Mouse (Mus musculus): ENCODE data around the gene Ccdc177.
"Not testable (repeated sequence)": the region's sequence is repeated elsewhere in the genome, so short reads cannot be mapped to it uniquely, and the experiment has no call there.

The Ccdc177 gene

DNA sequence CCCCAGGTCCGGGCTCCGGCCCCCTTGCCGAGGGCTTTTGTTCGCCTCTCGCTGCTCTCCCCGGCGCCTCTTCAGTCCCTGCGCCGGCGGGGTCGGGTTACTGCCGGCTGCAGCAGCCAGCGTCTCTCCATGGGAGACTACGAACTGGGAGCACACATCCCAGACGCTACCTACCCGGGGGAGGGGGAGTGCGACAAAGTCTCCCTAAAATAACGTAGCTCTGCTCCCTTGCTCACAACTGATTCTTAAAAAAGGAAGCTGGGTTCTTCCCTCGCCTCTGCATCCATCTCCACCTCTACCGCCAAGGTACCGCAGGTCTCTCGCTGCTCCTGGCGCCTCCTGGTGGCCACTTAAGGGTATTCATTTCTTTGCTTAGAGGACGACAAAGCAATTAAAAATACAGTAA lies at the start of gene Ccdc177:
Gene Ccdc177, minus strand, starts transcription at position 292 of the 406 bp plus-strand sequence.
- DNase-seq (ENCODE audit: extremely low spot score, low spot score) = no peak

DNA sequence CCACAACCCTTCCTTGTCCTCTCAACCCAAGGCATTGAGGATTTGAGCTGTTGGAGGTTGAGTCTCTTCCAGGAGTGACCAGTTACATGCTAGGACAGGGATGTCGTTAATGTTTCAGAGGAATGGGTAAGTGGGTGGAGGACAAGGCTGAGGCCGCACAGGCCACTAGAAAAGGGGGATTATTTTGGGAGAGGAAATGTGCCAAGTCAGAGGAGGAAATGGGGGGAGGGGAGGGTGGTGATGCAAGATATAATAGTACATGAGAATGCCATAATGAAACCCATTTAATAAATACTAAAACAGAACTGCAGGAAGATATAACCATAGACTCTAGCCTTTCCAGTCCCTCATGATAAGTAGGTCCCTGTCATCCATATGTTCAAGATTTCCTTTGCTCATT lies 49.5 kb upstream of the Ccdc177 start:
- DNase-seq (ENCODE audit: extremely low spot score, low spot score) = no peak

DNA sequence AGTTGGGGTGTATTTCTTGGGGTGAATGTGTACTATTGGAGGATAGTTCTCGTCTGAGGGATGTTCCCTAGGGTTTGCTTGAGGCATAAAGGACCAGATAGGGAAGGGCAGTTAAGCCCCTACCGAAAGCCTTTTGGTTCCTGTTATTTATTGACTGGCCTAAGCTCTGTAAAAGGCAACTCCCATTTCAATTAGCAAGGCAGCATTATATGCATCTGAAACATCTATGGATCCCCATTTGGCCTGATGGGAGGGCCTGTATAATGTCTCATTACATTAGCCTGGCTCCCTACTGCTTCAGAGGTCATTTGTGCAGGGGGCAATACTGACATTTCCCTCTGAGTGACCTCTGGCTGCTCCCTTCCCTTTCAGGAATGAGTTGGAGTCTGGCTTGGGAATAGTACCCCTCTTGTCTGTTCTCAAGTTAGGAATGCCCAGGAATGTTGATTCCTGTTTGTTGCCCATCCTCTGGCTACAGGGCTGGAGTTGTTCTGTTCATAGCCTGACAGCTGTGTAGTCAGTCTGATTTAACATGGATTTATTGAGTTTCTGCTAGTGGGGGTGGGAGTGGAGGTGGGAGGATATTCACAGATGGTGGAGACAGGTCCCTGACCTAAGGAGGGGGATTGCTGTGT lies 47.1 kb upstream of the Ccdc177 start:
- peak; percentile 25 for DNase-seq (ENCODE audit: extremely low spot score, low spot score)

DNA sequence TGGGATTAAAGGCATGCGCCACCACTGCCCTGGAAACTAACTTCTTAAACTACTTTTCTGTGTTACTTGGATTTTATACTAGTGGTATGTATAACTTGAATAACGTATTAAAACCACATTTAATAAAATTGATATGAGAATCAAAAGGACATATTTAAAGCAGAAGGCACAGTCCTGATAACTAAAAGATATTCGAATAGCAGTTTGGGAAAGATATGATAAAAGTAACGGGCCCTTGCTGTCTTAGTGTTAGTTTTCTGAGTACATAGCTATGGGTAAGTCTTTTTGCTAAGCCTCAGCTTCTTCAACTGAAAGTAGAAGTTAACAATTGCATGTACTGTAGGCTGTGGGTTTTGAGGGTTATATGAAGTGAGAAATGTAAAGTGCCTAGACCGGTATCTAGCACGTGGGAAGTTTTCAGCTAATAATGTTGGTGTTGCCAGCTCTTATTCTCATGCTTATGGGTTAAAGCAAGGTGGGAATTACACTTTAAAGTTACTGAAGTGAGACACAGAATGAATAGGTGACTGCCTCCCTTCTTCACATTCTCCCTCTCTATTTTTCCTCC lies 44.5 kb upstream of the Ccdc177 start:
- no peak for DNase-seq (ENCODE audit: extremely low spot score, low spot score)

DNA sequence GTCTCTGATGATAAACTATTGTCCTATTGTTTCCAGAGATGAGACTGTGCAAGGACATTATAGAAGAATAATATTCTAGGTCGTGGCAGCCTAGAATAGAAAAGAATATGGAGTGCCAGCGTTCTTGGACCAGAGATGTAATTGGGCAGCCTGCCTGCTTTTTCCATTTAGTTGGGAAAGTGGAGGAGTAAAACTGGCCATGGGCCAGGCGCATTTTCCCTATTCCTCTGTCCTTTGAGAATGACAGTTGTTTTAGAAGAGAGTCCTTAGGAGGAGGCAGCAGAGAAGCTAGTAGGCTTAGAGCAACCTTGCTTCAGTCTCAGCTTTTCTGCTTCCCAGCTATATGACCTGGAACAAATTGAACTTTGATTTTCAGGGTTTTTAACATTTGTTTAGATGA lies 43.4 kb upstream of the Ccdc177 start:
- DNase-seq (ENCODE audit: extremely low spot score, low spot score) = no peak

DNA sequence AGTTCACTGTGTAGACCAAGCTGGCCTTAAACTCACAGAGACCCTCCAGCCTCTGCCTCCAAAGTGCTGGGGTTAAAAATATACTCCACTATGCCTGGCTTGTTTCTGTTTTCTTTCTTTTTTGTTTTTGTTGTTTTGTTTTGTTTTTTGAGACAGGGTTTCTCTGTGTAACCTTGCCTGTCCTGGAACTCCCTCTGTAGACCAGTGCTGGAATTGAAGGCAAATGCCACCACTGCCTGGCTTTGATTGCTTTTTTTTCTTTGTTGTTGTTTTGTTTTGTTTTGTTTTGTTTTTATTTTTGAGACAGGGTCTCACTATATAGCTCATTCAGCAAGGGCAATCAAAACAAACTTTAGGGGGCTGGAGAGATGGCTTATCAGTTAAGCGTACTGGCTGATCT lies 41.0 kb upstream of the Ccdc177 start:
- no peak for DNase-seq (ENCODE audit: extremely low spot score, low spot score)

DNA sequence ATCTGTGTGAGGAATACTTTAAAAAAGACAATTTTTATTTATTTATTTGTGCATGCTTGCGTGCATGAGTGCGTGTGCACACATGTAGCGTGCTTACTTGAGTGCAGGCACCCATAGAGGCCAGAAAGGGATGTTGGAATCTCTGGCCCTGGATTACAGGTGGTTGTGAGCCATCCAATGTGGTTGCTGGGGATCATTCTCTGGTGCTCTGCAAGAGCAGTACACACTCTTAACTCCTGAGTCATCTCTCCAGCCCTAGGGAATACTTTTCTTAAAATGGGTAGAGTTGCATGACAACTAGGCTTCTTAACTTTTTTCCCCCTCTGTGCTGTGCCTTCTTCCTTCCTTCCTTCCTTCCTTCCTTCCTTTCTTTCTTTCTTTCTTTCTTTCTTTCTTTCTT lies 39.7 kb upstream of the Ccdc177 start:
- no peak for DNase-seq (ENCODE audit: extremely low spot score, low spot score)

DNA sequence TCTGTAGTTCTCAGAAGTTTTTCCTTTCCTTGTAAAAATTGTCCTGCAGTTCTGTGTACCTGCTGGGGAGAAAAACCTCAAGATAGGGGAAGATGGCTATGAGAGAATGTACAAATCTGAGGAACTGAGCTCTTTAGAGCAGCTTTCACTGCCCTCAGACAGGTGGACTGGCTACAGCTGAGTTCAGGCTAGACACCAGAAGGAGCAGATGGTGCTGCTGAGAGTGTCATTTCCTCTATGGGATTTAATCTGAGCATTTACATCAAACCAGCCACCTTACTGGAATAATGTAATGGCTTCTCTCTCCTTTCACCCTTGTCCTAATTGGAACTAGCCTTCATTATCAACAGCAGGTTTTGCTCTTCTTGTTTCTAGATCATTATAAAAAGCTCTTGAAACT lies 37.8 kb upstream of the Ccdc177 start:
- DNase-seq (ENCODE audit: extremely low spot score, low spot score) = no peak

DNA sequence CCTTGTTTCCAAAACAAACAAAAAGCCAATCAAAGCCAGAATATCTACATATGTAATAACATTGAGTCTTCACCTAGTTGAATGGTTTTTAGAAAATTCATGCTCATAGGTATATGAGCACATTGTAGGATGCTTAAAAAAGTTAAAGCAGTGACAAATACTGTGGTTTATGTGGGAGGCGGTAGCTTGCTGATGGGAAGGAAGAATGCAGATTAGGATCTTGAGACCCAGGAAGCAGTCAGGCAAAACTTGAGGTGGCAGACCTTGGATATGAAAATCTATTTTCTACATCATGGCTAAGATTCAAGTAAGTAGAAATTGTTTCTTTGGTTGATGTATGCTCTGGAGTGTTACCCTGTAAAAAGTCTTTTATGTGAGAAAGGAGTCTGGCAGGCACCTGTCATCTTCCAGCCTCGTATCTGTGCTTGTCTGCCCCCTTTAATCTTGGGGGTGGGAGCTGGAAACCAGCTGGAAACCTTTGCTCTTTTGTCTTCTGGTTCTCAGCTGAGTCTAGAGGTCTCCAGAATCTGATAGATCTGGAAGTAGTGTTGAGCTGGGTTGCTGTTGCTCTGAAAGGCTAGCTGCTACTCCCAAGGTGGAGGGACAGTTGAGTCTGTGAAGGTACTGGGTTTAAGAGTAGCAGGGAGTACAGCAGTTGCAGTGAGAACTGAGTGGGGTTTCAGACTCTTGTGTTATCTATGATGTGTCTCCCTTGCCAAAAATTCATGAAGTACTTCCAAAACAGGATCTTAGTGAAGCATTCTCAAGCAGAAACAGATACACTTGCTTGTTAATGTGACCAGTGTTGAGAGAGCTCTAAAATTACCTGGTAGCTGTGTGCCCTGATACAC lies 34.7 kb upstream of the Ccdc177 start:
- DNase-seq (ENCODE audit: extremely low spot score, low spot score) = no peak

DNA sequence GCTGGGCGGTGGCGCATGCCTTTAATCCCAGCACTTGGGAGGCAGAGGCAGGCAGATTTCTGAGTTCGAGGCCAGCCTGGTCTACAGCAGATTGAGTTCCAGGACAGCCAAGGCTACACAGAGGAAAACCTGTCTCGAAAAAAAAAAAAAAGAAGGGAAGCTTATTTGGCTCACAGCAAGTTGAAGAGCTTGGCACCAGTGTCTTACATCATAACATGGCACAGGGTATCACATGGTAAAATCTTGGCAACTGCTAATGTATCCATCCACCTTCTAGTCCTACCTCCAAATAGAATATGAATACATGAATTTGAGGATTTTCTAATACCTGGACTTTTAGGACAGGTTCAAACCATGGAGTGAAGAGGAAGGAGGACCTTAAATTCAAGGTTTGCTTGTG lies 34.0 kb upstream of the Ccdc177 start:
- DNase-seq (ENCODE audit: extremely low spot score, low spot score) = no peak

DNA sequence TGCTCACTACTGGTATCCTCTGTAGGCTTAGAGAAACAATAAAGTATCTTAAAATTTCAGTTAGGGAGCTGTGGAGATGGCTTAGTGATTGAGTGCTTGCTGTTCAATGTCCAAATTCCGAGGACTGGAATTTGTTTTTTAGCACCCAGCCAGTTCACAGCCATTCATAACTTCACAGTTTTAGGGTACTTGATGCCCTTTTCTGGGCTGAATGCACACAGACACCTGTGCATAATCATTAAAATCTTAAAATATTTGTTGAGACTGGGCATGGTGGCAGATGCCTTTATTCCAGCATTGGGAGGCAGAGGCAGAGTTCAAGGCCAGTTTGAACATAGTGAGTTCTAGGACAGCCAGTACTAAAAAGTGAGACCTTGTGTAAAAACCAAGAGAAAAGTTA lies 33.0 kb upstream of the Ccdc177 start:
- no peak for DNase-seq (ENCODE audit: extremely low spot score, low spot score)

DNA sequence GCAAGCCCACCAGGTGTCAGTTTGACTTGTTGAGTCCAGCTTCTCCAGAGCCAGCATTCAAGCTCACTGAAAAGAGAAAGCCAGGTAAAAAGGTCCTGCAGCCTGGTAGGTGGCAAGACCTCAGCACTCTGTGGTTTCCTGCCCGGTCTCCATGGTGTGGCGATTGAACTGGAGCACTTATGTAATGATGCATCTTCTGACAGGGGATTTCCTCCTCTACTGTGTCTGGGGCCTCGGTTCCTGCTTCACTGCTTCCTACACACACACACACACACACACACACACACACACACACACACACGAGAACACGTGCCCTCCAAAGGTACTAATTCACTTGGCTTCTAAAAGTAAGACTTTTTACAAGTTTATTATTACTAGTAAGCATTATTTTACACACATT lies 32.4 kb upstream of the Ccdc177 start:
- DNase-seq (ENCODE audit: extremely low spot score, low spot score) = no peak

DNA sequence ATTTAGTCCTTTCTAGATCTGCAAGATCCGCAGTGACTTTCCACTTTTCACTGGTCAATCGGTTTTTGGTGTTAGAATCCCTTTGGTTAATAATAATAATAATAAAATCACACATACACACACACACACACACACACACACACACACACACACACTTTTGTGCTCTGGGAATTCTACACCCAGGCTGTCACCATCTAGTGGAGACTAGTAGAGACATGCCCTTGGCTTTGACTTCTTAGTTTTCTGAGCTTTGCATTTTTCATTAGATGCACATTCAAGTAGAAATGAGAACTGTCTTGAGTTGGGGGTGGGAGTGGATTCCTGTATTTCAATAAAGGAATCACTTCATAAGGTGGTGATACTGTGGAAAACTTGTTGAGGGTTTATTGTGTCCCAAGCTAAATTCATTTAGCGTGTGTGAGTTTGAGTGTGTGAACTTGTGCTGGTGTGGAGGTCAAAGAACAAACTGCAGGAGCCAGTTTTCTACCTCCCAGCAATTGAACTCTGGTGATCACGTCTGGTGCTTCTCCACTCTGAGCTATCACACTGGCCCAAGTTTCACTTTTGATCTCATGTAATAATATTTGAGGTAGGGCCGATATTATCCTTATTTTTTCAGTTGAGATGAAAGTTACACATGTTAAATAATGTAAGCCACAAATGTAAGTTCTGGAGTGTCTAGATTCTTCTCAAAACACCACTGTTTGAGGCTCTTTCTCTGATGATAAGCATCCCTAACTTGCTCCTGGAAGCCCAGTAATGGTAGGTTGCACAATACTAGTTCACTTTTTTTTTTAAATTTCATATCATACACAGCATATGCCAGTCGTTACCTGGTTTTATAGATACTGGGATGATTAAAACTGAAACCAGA lies 31.3 kb upstream of the Ccdc177 start:
- peak; percentile 27 for DNase-seq (ENCODE audit: extremely low spot score, low spot score)

DNA sequence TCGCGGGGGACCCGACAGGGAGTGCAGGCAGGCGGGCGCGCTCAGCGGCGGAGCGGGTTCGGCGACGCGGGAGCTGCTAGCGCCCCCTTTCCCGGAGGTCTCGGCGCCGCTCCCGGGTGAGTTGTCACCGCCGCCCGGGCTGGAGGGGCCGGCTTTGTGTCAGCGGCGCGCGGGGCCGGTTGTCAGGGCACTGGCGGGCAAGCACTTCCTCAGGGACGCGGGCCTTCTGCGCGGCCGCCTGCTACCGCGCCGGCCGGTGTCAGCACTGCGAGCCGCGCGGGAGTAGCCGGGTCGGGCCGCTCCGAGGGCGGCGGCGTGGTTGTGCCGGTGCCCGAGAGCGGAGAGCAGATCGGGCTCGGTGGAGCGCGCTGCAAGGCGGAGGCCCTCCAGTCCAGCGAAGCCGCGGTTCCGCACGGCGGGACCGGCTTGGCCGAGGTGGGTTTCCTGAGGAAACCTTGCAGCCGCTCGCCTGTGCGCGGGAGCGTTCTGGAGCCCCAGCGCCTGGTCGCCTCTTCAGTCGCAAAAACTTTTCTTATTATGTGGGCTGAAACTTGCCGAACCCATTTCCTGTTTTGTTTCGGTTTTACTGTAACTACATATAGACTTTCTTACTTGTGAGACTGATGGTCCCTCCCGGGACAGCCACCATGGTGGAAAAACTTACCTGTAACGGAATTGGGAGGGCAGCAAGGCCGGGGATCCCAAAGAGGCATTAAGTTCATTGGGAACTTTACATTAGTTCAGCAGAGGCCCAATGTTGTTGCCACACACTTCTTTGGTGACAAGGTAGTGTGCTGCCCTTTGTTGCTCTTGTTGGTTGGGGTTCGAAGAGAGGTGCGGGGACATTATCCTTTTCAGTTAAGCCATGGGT lies 30.4 kb upstream of the Ccdc177 start:
- no peak for DNase-seq (ENCODE audit: extremely low spot score, low spot score)

DNA sequence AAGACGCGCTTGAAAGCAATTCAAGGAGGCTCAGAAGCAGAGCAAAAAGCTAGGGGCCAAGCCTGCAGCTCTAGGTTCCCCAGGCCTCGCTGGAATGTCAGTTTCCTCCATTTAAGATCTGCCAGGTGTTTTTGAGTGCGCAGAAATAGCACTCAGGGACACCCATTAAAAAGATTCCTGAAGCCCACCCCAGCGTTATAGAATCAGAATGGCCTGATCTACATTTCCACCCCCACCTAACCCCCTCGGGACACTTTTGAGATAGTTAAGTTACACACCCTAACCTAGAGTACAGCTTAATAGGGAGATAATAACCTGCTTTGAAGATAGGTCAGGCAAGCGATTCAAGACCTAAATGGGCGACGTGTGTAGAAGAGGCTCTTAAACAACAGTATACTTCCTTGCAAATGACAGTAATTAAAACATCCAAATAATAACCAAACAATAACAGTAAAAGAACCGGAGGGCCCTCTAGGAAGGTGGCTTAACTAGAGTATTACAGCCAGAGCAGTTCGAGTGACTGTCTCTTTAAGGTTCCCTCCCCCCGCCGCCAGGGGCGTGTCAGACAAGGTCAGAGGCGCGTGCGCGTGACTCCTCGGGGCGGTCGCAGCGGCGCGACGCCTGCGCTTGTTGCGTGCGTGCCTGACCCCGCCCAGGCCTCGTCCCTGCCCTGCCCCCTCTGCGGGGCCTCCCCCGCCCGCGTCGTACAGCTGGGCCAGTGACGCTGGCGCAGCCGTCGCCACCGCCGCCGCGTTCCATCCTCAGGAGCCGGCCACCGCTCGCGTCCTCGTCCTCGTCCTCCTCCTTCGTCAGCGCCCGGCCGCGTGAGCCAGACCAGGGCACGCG lies 29.6 kb upstream of the Ccdc177 start, which contains the start of gene Susd6:
Gene Susd6, plus strand, starts transcription at position 662 of the 846 bp plus-strand sequence.
- DNase-seq (ENCODE audit: extremely low spot score, low spot score) = peak; percentile 99

DNA sequence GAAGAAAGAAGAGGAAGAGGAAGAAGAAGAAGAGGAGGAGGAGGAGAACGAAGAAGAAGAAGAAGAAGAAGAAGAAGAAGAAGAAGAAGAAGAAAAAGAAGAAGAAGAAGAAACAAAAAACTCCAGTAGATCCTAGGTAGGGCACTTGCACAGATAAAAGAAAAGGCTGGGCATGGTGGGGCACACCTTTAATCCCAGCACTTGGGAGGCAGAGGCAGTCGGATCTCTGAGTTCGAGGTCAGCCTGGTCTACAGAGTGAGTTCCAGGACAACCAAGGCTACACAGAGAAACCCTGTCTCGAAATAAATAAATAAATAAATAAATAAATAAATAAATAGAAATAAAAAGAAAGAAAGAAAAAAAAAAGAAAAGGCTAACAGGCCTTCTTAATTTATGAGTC lies 28.8 kb upstream of the Ccdc177 start:
- not testable (repeated sequence) for DNase-seq (ENCODE audit: extremely low spot score, low spot score)

DNA sequence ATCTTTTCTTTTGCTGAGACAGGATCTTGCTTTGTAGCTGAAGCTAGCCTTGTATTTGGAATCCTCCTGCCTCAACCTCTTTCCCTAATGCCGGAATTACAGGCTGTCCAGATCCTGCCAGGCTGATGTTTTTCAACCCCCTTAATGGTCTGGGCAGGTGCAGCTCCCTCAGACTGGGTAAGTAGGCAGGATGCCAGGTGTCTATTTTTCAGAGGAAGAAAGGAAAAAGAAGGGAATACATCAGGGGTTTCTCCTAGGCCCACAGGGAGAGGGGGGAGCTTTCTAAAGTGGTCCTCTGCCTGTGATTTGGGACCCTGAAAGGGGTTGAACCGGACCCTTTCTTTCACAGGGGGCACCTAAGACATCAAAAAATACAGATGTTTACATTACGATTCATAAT lies 27.7 kb upstream of the Ccdc177 start:
- no peak for DNase-seq (ENCODE audit: extremely low spot score, low spot score)

DNA sequence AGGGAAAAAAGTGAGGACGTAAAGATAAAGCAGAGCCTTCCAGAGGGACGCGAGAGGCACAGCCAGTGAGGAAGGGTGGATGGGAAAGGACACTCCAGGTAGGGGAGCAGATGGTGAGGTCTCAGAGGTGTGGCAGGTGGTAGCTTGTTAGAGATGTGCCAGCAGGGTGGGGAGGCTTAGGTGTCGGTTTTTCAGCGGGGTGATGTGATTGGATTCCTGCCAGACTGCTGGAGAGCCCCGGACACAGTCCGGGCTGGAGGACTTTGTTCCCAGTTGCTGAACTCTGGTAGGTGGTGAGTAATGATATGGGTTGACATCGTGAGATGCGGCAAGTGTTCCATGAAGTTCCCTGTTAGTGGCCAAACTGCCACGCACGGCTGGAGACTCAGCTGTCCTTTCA lies 27.1 kb upstream of the Ccdc177 start:
- DNase-seq (ENCODE audit: extremely low spot score, low spot score) = no peak

DNA sequence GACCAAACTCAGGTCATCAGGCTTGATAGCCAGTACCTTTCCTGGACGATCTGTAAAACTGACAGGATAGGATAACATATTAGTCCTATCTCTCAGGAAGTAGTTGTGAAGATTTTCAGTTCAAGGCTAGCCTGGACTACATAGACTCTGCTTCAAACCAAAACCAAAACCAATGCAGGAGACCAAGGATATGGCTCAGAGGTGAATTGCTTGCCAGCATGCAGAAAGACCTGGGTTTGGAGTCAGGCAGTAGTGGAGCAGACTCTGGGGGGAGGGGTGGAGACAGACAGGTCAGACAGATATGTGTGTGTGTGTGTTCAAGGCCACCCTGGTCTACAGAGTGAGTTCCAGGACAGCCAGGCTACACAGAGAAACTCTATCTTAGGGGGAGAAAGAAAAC lies 26.1 kb upstream of the Ccdc177 start:
- no peak for DNase-seq (ENCODE audit: extremely low spot score, low spot score)

DNA sequence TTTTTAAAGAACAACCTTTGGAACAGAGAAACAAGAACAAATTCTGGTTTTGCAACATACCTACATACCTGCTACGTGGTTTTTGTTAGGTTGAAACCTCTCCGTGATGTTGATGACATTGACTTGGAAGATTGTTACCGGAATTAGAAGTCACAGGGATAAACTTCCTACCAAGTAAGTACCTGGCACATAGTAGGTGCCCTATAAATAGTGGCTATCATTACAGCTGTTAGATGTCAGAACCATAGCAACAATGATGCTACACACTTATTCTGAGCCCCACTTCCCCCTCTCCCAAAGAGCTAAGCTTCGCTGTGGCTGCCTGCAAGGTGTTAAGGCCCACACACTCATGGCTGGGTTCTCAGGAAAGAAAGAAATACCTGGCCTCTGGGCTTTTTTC lies 25.1 kb upstream of the Ccdc177 start:
- DNase-seq (ENCODE audit: extremely low spot score, low spot score) = no peak
